Mouse (Mus musculus): Measurements from ENCODE around the gene Amdhd2.

DNA sequence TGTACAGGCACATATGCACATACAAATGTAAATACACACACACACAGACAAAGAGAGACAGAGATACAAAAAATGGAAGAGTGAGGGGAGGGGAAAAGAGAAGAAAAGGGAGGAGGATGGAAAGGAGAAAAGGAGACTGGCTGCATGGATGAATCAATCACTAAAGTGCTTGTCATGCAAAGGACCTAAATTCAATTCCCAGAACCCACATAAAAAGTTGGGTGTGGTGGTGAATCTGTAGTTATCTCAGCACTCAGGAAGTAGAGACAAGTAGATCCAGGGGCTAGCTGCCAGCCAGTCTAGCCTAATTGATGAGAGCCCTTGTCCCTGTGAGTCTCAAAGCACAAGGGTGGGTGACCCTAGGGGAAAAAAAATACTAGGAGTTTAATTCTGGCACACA lies 29.5 kb downstream of the Amdhd2 start:
- no peak for TF ChIP-seq POLR2A (IDR thresholded peaks at IDR 0.05; ENCODE audit: low read depth, low read length)
- no peak for TF ChIP-seq CTCF (IDR thresholded peaks at IDR 0.05; ENCODE audit: extremely low read depth, insufficient read length, insufficient replicate concordance, low read depth, low read length)

Data from small intestine, adult 2 months (tissue).